Mouse (Mus musculus): ENCODE data around the gene Sfswap.

DNA sequence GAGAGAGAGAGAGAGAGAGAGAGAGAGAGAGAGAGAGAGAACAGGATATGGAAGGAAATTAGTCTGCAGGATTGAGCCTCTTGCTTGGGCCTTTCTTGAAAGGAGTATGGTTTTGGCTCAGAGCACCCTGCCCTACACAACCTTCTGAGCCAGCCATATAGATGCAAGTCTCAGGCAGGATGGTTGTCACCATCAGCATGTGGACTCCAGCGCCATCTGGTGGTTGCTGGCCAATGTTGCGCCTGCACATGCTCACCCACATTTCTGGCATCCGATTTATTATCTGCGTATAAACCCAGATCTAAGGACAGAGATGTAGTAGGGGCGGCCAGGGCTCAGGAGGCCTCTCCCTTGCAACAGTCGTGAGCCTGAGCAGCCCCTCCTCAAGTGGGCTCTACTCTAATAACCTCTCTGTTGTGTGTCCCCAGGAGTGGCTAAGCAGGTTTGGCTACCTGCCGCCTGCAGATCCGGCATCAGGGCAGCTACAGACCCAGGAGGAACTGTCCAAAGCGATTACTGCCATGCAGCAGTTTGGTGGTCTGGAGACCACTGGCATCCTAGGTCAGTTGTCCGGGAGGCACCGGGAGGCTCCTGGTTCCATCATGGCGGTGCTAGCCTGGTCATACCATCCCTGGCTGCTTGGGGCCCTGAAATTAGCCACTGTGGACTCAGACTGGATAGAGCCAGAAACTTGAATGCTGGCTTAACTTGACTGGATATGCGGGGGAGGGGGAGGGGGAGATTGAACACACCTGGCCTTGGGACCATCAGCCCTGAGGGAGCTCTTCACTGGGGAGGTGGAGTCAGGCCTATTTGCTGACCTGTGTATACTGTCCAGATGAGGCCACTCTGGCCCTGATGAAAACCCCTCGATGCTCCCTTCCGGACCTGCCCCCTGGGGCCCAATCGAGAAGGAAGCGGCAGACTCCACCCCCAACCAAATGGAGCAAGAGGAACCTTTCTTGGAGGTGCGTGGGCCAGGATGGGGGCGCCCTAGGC is 93.4 kb downstream of the Sfswap start:
- TF ChIP-seq CTCF (IDR thresholded peaks at IDR 0.05; ENCODE audit: control insufficient read depth, insufficient read depth, insufficient read length) (peak; percentile 95), MYOD1 (IDR thresholded peaks at IDR 0.05; ENCODE audit: control insufficient read depth, insufficient read length, low read depth) (no peak)
